Mouse (Mus musculus) regulatory T cell (primary cell): ENCODE measurements at regions not wholly inside any gene's neighbourhood (a gene's known extent, or its start where the extent isn't known, plus 50 kb on each side); places are given as distances from the start of the nearest gene placed in this dataset.
"Not testable (repeated sequence)": the region's sequence is repeated elsewhere in the genome, so short reads cannot be mapped to it uniquely, and the experiment has no call there.

Experiments
- in situ Hi-C: fragments of 300-600 bp; cut with MboI, MseI; formaldehyde crosslinking; loops from one replicate; pipeline ENCODE4 v1.15.1; 2025; ENCODE audit warnings: high pct_unique_total_duplicates

DNA sequence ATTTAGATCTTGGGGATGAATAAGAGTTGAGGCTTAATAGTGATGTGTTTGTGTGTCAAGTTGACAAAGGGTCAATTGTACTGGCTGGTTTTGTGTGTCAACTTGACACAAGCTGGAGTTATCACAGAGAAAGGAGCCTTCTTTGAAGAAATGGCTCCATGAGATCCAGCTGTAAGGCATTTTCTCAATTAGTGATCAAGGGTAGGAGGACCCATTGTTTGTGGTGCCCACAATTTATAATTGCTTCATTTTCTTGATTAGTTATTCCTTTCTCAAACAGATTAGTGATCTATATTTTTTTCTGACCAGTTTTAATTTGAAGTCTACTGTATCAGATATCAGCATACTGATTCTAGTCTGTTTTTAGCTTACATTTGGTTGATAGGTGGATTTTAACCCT is 313.5 kb upstream of the Nectin3 start:
- in situ Hi-C loops = not testable (repeated sequence)

GRCm38 (mm10) chr16:46807476-46807875 is 309.2 kb upstream of the Nectin3 start:
- in situ Hi-C loops = no loop called here

DNA sequence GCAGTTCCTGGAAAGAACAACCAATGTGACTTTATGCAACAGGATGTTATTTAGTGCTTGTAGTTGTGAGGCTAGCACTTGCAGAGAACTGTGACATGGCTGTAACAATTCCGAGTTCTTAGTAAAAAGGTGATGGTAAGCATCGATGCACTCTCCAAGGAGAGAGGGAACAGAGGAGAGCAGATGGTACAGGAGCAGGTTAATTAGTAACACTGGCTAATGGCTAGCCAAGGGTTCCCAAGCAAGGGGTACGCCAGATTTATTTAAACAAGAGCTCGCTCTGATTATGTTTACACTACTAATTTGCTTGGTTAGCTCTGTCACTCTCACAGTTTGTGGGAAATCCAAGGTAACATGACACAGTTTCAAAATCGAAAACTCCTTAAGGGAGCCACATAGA is 278.0 kb upstream of the Nectin3 start:
- in situ Hi-C loops = no loop called here

- in situ Hi-C loops = no loop called here
Observed at GRCm38 (mm10) chr16:46769383-46769782, 271.1 kb upstream of the Nectin3 start.

DNA sequence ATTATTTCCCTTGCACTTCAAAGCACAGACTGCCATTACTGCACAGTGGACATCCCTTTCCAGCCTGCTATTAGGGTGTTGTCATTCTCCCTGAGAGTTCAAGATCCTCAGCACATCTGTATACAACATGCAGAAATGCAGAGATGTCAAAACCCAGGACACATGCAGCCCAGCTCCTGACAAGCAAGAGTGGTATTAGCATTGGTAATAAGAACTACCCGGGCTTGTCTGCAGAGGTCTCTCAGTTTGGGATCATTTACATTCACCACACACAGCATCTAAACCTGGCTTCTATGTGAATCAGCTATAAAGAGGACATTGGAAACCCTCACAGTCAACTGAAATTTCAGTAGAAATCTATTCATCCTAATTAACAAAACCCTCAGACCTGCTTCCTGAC is 270.1 kb upstream of the Nectin3 start:
- in situ Hi-C loops = no loop called here

- in situ Hi-C loops = no loop called here
Observed at GRCm38 (mm10) chr16:46735140-46735539, 236.8 kb upstream of the Nectin3 start.

- in situ Hi-C loops = no loop called here
Observed at GRCm38 (mm10) chr16:46728424-46728823, 230.1 kb upstream of the Nectin3 start.

DNA sequence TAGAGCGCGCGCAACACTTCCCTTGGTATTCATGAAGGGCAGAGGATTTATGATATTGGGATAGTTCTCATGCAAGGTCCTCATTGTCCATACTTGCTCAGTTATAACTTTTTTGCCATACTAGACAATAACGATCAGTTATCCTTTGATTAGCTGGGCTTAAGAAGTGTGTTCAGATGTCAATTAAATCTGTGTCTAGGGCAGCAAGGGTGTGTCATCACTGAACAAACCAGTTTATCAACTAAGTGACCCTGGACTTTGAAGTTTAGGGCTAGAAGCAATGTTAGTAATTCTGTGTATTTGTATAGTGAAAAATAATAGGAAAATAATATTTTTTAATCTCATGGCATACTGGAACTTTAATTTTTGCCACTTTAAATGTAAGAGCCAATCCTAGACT is 225.3 kb upstream of the Nectin3 start:
- in situ Hi-C loops = no loop called here

DNA sequence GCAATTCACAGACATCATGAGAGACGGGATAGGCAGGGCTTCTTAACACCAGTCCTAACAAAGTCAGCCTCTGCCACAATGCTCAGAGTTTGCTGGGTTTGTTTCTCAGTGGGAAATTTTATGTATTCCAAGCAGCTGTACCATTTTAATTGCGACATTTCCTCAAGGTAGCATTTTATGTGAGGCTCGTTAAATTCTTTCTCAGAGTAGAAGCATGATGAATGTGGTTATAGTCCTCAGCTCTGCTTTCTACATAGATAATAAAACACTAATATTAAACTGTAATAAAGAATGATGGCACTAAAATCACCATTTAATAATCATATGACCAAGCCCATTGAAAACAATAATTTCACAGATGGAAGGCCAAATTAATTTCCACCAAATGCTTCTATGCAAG is 181.5 kb upstream of the Nectin3 start:
- in situ Hi-C loops = no loop called here

GRCm38 (mm10) chr16:46669590-46669989 is 171.3 kb upstream of the Nectin3 start:
- in situ Hi-C loops = no loop called here

GRCm38 (mm10) chr16:46665566-46665965 is 167.2 kb upstream of the Nectin3 start:
- in situ Hi-C loops = no loop called here

DNA sequence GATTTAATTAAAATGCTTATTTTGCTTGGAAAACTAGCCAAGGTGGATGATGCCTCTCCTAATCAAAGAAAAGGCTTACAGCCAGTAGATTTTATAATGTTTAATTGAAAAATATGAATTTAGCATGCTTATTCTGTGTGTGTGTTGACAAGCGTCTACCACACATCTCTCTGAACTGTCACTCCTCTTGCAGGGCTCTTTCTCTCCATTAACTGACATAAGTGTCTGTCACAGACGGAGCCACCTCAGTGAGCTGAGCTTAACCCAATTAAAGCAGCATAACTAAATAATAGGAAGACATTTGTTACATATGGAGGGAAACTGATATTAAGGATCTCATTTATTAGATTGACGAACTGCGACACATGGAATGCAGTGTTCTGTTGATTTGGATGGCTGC is 164.7 kb upstream of the Nectin3 start:
- in situ Hi-C loops = no loop called here

GRCm38 (mm10) chr16:46655041-46655440 is 156.7 kb upstream of the Nectin3 start:
- in situ Hi-C loops = no loop called here

DNA sequence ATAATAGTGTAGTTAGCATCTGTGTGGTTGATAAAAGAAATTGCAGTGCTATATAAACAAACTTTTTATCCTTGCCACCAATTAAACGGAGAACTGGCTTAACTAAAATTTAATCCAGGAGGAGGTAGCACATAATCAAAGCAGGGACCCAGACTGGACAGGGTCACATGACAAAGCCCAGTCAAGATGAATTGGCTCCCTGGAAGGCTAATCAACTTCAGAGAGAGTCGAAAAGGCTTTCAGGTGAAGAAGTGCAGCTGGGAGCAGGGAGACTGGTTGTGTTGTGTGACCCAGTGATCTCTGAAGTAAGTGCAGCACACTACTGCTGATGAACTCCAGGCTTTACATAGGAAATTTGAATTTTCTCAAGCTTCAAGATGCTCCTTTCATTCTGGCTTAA is 127.5 kb upstream of the Nectin3 start:
- in situ Hi-C loops = no loop called here

GRCm38 (mm10) chr16:46623246-46623645 is 124.9 kb upstream of the Nectin3 start:
- in situ Hi-C loops = no loop called here

DNA sequence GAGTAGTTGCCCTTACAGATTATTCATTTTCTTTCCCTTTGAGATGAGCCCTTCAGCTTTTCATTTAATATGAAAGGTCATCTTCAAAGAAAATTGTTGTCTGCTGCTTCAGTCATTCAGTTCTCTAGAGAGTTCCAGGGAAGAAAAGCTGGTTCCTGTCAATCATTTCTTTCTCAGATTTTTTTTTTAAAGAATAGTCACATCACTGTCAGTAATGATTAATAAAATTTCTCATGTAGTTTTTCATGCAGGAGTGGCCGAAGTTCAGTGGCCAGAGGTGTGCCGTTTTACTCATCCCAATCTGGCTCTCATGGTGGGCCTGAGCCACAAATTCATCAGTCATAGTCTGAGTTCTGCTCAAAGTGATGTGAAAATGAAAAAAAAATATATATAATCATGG is 121.5 kb upstream of the Nectin3 start:
- in situ Hi-C loops = no loop called here

DNA sequence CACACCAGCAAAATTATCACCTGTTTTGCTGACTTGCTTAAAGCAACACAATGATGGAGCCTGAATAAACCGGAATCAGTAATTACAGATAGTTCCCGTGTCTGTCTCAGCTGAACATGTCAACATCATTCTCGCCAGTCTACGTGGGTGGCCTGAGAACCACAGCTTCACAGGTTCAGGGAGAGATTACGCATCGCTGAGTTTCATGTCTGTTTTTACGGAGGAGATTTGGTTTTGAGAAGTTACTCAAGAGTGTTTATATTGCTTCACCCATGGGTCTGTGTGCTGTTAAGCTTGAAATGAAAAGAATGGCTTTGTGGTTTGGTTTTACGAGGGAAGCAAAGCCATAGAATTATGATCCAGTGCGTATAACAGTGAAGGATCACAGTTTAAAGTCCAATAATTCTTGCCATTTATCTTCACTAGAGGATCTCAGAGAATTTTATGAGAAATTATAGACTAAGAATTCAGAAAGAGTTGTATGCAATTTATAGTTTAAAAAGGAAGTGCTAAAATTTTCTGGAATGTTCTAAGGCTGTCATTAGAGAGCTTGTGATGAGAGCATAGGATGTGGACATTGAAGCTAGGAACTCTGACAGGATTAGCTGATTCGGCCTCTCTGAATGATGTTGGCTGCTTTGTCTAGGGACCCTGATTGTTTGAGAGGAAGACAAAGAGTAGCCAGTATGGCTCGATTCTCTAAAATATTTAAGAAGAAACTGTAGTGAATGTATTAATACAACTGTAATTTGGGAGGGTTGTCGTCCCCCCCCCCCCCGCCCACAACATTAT is 119.4 kb upstream of the Nectin3 start:
- in situ Hi-C loops = no loop called here

GRCm38 (mm10) chr16:46616606-46617005 is 118.3 kb upstream of the Nectin3 start:
- in situ Hi-C loops = no loop called here

DNA sequence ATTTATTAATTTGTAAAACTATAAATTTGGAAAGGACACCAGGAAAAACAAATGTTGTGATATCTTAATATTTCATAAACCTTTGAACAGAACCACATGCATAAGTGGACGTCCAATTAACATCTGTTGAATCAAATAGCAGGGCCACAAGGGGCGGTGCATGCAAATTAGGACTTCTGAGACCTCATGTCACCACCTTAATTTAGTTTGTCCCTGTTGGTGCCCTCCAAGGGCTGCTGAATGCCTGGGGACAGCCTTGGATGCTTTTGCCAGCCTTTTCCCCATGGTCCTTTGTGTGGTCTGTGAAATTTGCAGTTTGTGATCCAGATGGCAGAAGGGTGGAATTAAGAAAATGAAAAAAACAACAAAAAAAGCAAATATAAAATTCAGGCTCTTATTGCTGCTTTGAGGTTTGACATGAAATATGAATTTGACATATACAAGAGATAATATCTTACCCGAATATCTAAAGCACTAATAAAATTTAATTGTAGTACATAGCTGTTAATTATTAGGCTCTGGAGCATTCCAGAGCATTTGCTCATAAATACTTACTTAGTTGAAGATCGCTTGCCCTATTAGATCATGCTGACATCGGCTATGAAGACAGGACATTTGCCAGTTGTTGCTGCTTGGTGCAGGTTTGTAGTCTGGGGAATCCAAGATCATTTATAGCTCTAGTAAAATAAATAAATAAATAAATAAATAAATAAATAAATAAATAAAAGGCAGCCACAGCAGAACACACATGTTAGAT is 114.9 kb upstream of the Nectin3 start:
- in situ Hi-C loops = no loop called here

GRCm38 (mm10) chr16:46605879-46606203 is 107.5 kb upstream of the Nectin3 start:
- in situ Hi-C loops = no loop called here

- in situ Hi-C loops = no loop called here
Observed at GRCm38 (mm10) chr16:46605001-46605878, 106.9 kb upstream of the Nectin3 start.

DNA sequence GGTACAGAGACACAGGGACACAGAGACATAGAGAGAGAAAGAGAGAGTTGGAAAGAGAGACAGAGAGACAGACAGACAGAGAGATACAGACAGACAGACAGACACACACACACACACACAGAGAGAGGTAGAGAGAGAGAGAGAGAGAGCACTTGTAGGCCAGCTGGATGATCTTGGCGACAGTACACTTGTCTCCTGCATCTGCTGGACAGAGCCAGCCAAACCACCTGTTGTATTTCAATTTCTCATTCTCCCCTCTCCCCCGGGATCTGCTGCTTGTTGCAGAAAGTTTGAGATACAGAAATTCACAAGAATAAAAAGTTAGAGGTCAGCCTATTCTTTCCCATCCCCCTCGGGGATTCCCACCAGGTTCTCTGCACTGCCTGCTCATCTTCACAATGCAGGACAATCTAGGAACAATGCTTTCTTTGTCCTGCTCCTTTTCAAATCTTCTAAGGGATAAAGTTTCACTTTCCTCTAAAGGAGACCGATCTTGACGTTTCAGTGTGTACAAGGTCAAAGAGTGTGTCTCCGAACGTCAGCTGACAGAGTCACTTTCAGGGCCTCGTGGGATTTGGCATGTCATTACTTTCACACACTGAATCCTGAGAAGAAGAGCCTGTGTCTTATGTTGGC is 94.4 kb upstream of the Nectin3 start:
- in situ Hi-C loops = loop anchor here (5.0 kb wide), 1 partner anchor 80 kb away; no protein-coding TSS in a partner anchor
